Mouse (Mus musculus) left cerebral cortex, adult 8-10 months (tissue): Measurements from ENCODE around the gene Lamb2. TPM values are rescaled to one million over a fixed set of nuclear protein-coding genes. Genes with fewer than 3 reads are reported as not detected.

Source experiments
- DNase-seq, 2 experiments: peaks; one replicate each; pipeline ENCODE4 v3.0.0; 2022; ENCODE audit warnings: low spot score in 2 of 2
- total RNA-seq, 4 experiments: library from RNA; stranded (reverse); gene quantifications; 2 replicates each; pipeline ENCODE4 v1.2.4; 2022

Gene Lamb2
- total RNA-seq: 10 to 100 TPM; 28.0 to 35.7 (median 30.8) TPM

- no peak for DNase-seq
Observed at GRCm38 (mm10) chr9:108479721-108480351, at the start of gene Lamb2. Gene Lamb2 (plus strand): TSS chr9:108479736.

- no peak for DNase-seq
Observed at GRCm38 (mm10) chr9:108431431-108432067, 48.0 kb upstream of the Lamb2 start.

- no peak for DNase-seq
Observed at GRCm38 (mm10) chr9:108436182-108436581, 43.4 kb upstream of the Lamb2 start, which contains the start of gene BC048562. Gene BC048562 (plus strand): TSS chr9:108436482.

- peak in 1 of 2 experiments; percentile 32 for DNase-seq
Observed at GRCm38 (mm10) chr9:108439176-108439575, 40.4 kb upstream of the Lamb2 start.

- DNase-seq: peak in 1 of 2 experiments; percentile 56
Observed at GRCm38 (mm10) chr9:108440485-108440884, 39.1 kb upstream of the Lamb2 start.

GRCm38 (mm10) chr9:108441236-108441919 is 38.2 kb upstream of the Lamb2 start:
- peak in 1 of 2 experiments; percentile 63 for DNase-seq

GRCm38 (mm10) chr9:108445125-108445524 is 34.4 kb upstream of the Lamb2 start:
- no peak for DNase-seq

- DNase-seq: peak in 1 of 2 experiments; percentile 64
Observed at GRCm38 (mm10) chr9:108449860-108450259, 29.7 kb upstream of the Lamb2 start.

- peak in 1 of 2 experiments; percentile 80 for DNase-seq
Observed at GRCm38 (mm10) chr9:108450292-108451169, 29.0 kb upstream of the Lamb2 start.

- DNase-seq: no peak
Observed at GRCm38 (mm10) chr9:108451170-108451493, 28.4 kb upstream of the Lamb2 start.

- no peak for DNase-seq
Observed at GRCm38 (mm10) chr9:108451519-108452160, 27.9 kb upstream of the Lamb2 start.

GRCm38 (mm10) chr9:108452291-108452906 is 27.1 kb upstream of the Lamb2 start:
- DNase-seq: peak; percentile 69 to 76

- DNase-seq: no peak
Observed at GRCm38 (mm10) chr9:108452911-108453310, 26.6 kb upstream of the Lamb2 start.

GRCm38 (mm10) chr9:108453458-108453857 is 26.1 kb upstream of the Lamb2 start:
- no peak for DNase-seq

GRCm38 (mm10) chr9:108454429-108454828 is 25.1 kb upstream of the Lamb2 start:
- DNase-seq: no peak

- no peak for DNase-seq
Observed at GRCm38 (mm10) chr9:108455747-108456571, 23.6 kb upstream of the Lamb2 start.

GRCm38 (mm10) chr9:108456953-108457352 is 22.6 kb upstream of the Lamb2 start:
- DNase-seq: no peak

GRCm38 (mm10) chr9:108459939-108460318 is 19.6 kb upstream of the Lamb2 start:
- DNase-seq: no peak

GRCm38 (mm10) chr9:108460319-108461178 is 19.0 kb upstream of the Lamb2 start, which contains the start of gene Ccdc71:
Gene Ccdc71 (plus strand): TSS chr9:108460527.
- DNase-seq: peak; percentile 79 to 89
